Mouse (Mus musculus) hindbrain, embryonic 11.5 days (tissue): ENCODE results near the gene Tmem140. TPM values are rescaled to one million over a fixed set of nuclear protein-coding genes. Genes with fewer than 3 reads are reported as not detected.

Experiments
- ATAC-seq: fragments of 200-750 bp; cut with Nextera tagmentation; 2 replicates; pipeline ENCODE4 v1.8.0; 2017; ENCODE audit warnings: mild to moderate bottlenecking, moderate TSS enrichment, moderate library complexity; ENCODE audit not compliant: low FRiP score
- DNase-seq: peaks from one replicate; pipeline ENCODE4 v3.0.0-alpha.2; 2015; ENCODE audit warnings: low spot score
- H3K27ac ChIP-seq: fragments of 300-500 bp; sonication (generic); 2 replicates; pipeline ENCODE4 v1.5.1; 2014; ENCODE audit warnings: mild to moderate bottlenecking, low read depth, low read length
- H3K27me3 ChIP-seq: fragments of 300-500 bp; sonication (generic); 2 replicates; pipeline ENCODE4 v1.6.1; 2014; ENCODE audit warnings: mild to moderate bottlenecking, low read length, moderate library complexity, mixed read lengths; ENCODE audit not compliant: control insufficient read depth, insufficient read depth
- H3K36me3 ChIP-seq: fragments of 300-500 bp; sonication (generic); 2 replicates; pipeline ENCODE4 v1.6.1; 2014; ENCODE audit warnings: mild to moderate bottlenecking, low read length, moderate library complexity, mixed read lengths; ENCODE audit not compliant: control insufficient read depth, insufficient read depth
- H3K4me1 ChIP-seq: fragments of 300-500 bp; sonication (generic); replicated peaks from 2 replicates; pipeline ENCODE4 v1.6.1; 2014; ENCODE audit warnings: low read length, mixed read lengths; ENCODE audit not compliant: control insufficient read depth, insufficient read depth
- H3K4me2 ChIP-seq: fragments of 300-500 bp; sonication (generic); replicated peaks from 2 replicates; pipeline ENCODE4 v1.6.1; 2014; ENCODE audit warnings: mild to moderate bottlenecking, low read depth, low read length
- H3K4me3 ChIP-seq: fragments of 300-500 bp; sonication (generic); 2 replicates; pipeline ENCODE4 v1.5.1; 2014; ENCODE audit warnings: low read depth, low read length
- H3K9ac ChIP-seq: fragments of 300-500 bp; sonication (generic); 2 replicates; pipeline ENCODE4 v1.6.1; 2014; ENCODE audit warnings: low read depth, low read length
- H3K9me3 ChIP-seq: fragments of 300-500 bp; sonication (generic); 2 replicates; pipeline ENCODE4 v1.6.1; 2016; ENCODE audit warnings: low read length; ENCODE audit not compliant: control insufficient read depth
- WGBS: fragments of 180-500 bp; shearing (Covaris S2); extraction: QIAGEN DNeasy Blood & Tissue Kit; methylation state at CpG from one replicate; pipeline ENCODE4 v1.1.7; 2014; 5-methylcytosine and 5-hydroxymethylcytosine counted together
- polyA plus RNA-seq: library from polyadenylated mRNA; unstranded; fragments of >200 nt; fragmentation: Nextera tagmentation; extraction: Ambion mirVana; gene quantifications from 2 replicates; pipeline ENCODE4 v1.2.1, GENCODE M21; 2014

The Tmem140 gene
- polyA plus RNA-seq, 1 experiment from 2014 or later = 1.1 TPM

DNA sequence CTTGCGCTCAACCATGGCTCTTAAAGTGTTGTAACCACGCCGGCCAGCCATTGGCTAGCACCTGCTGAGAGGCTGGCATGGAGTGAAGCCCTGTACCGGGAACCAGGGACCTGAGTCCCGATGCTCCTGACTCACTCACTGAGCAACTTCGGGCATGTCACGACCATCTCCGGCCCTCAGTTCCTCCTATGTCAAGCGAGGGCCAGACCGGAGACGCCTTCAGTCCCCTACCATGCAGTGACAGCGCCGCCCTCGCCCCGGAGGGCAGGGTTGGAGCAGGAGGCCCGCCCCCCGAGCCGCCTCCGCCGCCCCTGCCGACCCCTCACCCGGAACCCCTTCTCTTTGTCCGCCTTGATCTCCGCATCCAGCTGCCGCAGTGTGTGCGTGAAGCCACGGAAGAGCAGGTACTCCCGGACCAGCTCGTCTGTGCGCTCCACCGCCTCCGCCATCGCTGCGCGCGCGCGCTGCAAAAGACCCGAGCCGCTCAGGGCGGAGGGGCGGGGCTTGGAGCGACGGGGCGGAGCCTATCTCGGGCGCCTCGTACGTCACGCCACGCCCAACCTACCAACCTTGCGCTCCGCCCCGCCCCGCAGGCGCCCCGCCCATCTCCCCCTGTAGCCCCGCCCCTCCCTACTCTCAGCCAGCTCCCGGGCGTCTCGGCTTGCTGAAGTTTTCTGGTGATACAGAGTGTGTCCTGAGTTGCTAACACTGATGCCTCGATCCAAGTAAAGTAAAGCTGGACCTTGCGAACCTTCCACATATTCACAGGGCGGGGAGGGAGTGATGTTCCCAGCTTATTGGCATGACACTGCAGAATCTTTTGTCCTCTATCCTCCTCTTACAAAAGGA is 47.6 kb downstream of the Tmem140 start, which contains the start of gene Wdr91:
TSS of gene Wdr91 (minus strand) at position 506 of the 849 bp plus-strand sequence.
- DNase-seq = peak; percentile 97
- WGBS = under 1% methylated on average over 60 of the region's 64 CpGs

DNA sequence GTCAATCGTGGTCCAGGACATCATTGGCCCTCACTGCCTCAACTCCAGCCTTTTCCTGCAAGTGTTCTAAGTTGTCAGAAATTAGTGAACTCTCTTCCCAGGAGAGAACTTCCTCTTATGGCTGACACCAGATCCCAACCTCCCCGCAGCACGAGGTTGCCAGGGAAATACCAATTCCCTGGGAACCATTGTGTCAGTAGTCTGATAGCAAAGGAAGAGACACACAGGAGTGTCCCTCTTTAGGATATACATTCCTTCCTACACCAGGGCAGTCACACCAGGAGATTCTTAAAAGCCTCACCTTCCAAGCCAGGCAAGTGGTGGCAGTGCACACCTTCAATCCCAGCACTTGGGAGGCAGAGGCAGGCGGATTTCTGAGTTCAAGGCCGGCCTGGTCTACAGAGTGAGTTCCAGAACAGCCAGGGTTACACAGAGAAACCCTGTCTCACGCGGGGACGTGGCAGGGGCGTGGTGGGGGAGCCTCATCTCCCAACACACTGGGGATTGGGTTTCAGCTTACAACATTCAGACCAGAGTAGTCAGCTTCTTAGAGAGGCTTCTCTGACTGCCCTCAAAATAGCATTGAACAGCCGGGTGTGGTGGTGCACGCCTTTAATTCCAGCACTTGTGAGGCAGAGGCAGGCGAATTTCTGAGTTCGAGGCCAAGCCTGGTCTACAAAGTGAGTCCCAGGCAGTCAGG is 50.5 kb downstream of the Tmem140 start:
- DNase-seq (no peak), ATAC-seq (no peak)
- 81% methylated on average over 13 of the region's 13 CpGs for WGBS
- Histone ChIP-seq H3K27me3 (no peaks in the 10 kb centered on the region), H3K9ac (no peak overlapping the region), H3K4me1 (no peaks in the 10 kb centered on the region), H3K4me2 (no peak overlapping the region), H3K36me3 (no peaks in the 10 kb centered on the region), H3K4me3 (no peak overlapping the region), H3K9me3 (no peaks in the 10 kb centered on the region), H3K27ac (no peak overlapping the region)

More for the DNA sequence above, 47.6 kb downstream of the Tmem140 start, which contains the start of gene Wdr91:
- H3K27ac ChIP-seq = peak within 1 kb of the TSS; percentile 63
- no peaks in the 10 kb centered on the region for H3K36me3 ChIP-seq
- no peaks in the 10 kb centered on the region for H3K4me1 ChIP-seq
- peak; percentile 94 for ATAC-seq
- peak within 1 kb of the TSS; percentile 52 for H3K9ac ChIP-seq
- no peaks in the 10 kb centered on the region for H3K27me3 ChIP-seq
- peak within 1 kb of the TSS; percentile 68 for H3K4me3 ChIP-seq
- peak within 1 kb of the TSS; percentile 57 for H3K4me2 ChIP-seq
- no peaks in the 10 kb centered on the region for H3K9me3 ChIP-seq

DNA sequence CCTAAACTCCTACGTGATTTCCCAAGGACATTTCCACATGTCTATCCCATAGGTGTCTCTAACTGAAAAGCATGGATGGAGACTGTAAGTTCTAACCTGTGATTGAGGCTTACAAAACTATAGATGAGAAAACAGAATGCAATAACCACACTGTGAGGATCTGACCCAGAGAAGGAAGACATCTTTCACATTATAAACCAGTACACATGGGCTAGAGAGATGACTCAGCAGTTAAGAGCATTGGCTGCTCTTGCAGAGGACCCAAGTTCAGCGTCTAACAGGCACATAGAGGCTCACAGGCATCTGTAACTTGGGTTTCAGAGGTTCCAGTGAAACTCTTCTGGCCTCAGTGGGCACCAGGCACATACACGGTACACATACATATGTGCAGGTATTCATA is 51.5 kb downstream of the Tmem140 start:
- WGBS = 84% methylated on average over 3 of the region's 3 CpGs
- DNase-seq (no peak), ATAC-seq (no peak)
- Histone ChIP-seq H3K4me1 (no peaks in the 10 kb centered on the region), H3K9me3 (no peaks in the 10 kb centered on the region), H3K9ac (no peak overlapping the region), H3K4me2 (no peak overlapping the region), H3K36me3 (no peaks in the 10 kb centered on the region), H3K27me3 (no peaks in the 10 kb centered on the region), H3K27ac (no peak overlapping the region), H3K4me3 (no peak overlapping the region)

DNA sequence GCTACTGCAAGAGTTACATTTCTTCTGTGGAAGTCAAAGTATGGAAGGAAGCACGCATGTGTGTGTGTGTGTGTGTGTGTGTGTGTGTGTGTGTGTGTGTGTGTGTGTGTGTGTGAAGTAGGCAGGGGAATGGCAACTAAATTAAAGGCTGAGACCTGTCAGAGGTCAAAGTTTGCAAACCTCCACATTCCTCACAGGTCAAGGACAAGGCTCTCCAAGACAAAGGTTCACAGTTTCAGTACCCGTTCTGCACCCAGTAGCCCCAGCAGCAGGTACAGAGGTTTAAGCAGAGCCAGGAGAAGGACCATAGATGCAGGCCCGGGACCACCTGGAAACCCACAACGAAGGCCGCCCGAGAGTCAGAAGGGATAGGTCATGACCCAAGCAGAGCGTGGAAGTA is 56.2 kb downstream of the Tmem140 start:
- no peak overlapping the region for H3K9ac ChIP-seq
- ATAC-seq (no peak), DNase-seq (no peak)
- H3K36me3 ChIP-seq = no peaks in the 10 kb centered on the region
- H3K4me3 ChIP-seq = no peak overlapping the region
- no peaks in the 10 kb centered on the region for H3K4me1 ChIP-seq
- H3K27me3 ChIP-seq = no peaks in the 10 kb centered on the region
- WGBS = 89% methylated on average over 7 of the region's 7 CpGs
- H3K9me3 ChIP-seq = no peaks in the 10 kb centered on the region
- no peak overlapping the region for H3K27ac ChIP-seq
- no peak overlapping the region for H3K4me2 ChIP-seq

DNA sequence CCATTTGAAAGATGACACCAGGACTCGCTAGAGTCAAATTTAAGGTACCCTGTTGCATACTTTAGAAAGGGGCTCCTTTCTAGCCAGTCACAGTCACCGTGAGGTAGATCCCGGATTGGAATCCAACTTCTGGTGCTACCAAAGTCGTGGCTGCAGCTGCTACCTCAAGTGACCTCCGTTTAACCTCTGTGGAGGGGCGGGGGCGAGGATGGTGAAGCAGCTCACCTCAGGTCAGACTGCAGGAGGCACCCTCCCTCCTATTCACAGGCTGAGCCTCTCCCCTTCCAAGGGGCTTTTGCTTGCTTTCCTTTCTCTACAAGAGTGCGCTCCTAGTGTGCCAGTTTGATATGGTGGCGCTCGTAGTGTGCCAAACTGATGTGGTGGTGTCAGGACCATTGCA is 57.0 kb downstream of the Tmem140 start, which contains the start of gene Stra8:
TSS of gene Stra8 (plus strand) at position 208 of the 400 bp plus-strand sequence.
- Histone ChIP-seq H3K9ac (no peak within 1 kb of the TSS), H3K36me3 (no peaks in the 10 kb centered on the region), H3K4me2 (no peak within 1 kb of the TSS), H3K4me3 (no peak within 1 kb of the TSS), H3K27ac (no peak within 1 kb of the TSS), H3K27me3 (no peaks in the 10 kb centered on the region), H3K9me3 (no peaks in the 10 kb centered on the region), H3K4me1 (no peaks in the 10 kb centered on the region)
- ATAC-seq (no peak), DNase-seq (no peak)
- 46% methylated on average over 10 of the region's 10 CpGs for WGBS

DNA sequence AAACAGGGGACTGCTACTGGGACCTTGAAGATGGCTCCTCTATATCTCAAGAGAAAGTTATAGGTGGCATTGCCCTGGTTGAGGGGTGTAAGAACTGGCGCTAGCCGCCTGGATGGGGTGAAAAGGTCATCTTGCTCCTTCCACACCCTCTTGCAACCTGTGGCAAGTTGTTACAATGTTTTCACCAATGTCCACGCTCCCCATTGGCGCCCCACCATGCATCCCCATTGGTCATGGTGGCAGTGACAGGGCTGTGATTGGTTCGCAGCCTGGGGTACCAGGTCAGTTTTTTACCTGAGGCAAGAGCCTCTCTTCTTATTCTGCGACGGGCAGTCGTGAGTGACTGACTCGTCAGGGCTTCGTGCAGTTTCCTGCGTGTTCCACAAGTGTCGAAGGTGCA is 57.7 kb downstream of the Tmem140 start:
- no peaks in the 10 kb centered on the region for H3K9me3 ChIP-seq
- H3K27ac ChIP-seq = no peak overlapping the region
- ATAC-seq (no peak), DNase-seq (no peak)
- no peaks in the 10 kb centered on the region for H3K27me3 ChIP-seq
- no peak overlapping the region for H3K9ac ChIP-seq
- H3K4me3 ChIP-seq = no peak overlapping the region
- WGBS = 94% methylated on average over 12 of the region's 12 CpGs
- no peaks in the 10 kb centered on the region for H3K36me3 ChIP-seq
- no peaks in the 10 kb centered on the region for H3K4me1 ChIP-seq
- H3K4me2 ChIP-seq = no peak overlapping the region

DNA sequence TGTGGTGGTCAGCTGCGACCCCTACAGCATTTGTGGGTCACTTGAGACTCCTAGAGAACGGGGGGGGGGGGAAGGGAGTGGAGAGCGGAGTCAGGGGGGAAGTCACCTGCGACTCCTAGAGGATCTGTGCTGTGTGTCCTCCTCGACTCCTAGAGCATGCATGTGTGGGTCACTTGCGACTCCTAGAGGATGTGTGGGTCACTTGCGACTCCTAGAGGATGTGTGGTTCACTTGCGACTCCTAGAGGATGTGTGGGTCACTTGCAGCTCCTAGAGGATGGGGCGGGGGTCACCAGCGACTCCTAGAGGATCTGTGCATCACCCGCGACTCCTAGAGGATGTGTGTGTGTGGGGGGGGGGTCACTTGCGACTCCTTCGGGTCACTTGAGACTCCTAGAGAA is 59.0 kb downstream of the Tmem140 start:
- Histone ChIP-seq H3K9me3 (no peaks in the 10 kb centered on the region), H3K36me3 (no peaks in the 10 kb centered on the region), H3K4me1 (no peaks in the 10 kb centered on the region), H3K27ac (no peak overlapping the region), H3K9ac (no peak overlapping the region), H3K27me3 (no peaks in the 10 kb centered on the region), H3K4me2 (no peak overlapping the region), H3K4me3 (no peak overlapping the region)
- ATAC-seq = no peak
- peak; percentile 43 for DNase-seq
- WGBS = 54% methylated on average over 13 of the region's 14 CpGs
